Mouse (Mus musculus) cerebellum, adult 2 months (tissue): ENCODE data around the gene Iqcf3. TPM values are rescaled to one million over a fixed set of nuclear protein-coding genes. Genes with fewer than 3 reads are reported as not detected.

Experiments used
- DNase-seq, 2 experiments: peaks; one replicate each; pipeline ENCODE4 v3.0.0; 2021
- H3K27ac ChIP-seq: fragments of 200-500 bp; 2 replicates; pipeline ENCODE4 v1.5.1; 2012; ENCODE audit warnings: low read length, control low read depth, inconsistent platforms; ENCODE audit not compliant: insufficient read depth
- H3K27me3 ChIP-seq: fragments of 200-500 bp; 2 replicates; pipeline ENCODE4 v1.6.1; 2012; ENCODE audit warnings: inconsistent platforms, mild to moderate bottlenecking, low read length, moderate library complexity; ENCODE audit not compliant: control insufficient read depth, insufficient read depth
- H3K4me1 ChIP-seq: fragments of 200-500 bp; 2 replicates; pipeline ENCODE4 v1.6.1; 2011; ENCODE audit warnings: low read length; ENCODE audit not compliant: control insufficient read depth, insufficient read depth
- H3K4me3 ChIP-seq: fragments of 200-500 bp; replicated peaks from 2 replicates; pipeline ENCODE3; 2011; ENCODE audit warnings: mild to moderate bottlenecking, low read depth, low read length, control low read depth; ENCODE audit not compliant: insufficient read depth
- CTCF ChIP-seq: fragments of 200-500 bp; IDR thresholded peaks from 2 replicates; pipeline ENCODE4 v1.5.1; 2011; ENCODE audit warnings: low read depth, mild to moderate bottlenecking, control low read depth, low read length, moderate library complexity, borderline replicate concordance; ENCODE audit not compliant: insufficient read depth
- POLR2A ChIP-seq: fragments of 200-500 bp; IDR thresholded peaks from 2 replicates; pipeline ENCODE4 v1.6.1; 2011; ENCODE audit warnings: low read length, control low read depth, borderline replicate concordance; ENCODE audit not compliant: insufficient read depth
- WGBS: fragments of 180-500 bp; shearing (Covaris S2); methylation state at CpG from one replicate; pipeline ENCODE4 v1.1.7; 2018; 5-methylcytosine and 5-hydroxymethylcytosine counted together
- polyA plus RNA-seq: library from polyadenylated mRNA; depleted of rRNA; stranded (reverse); fragments of >200 nt; gene quantifications from 2 replicates; pipeline ENCODE4 v1.2.3, GENCODE M21; 2012

Gene Iqcf3
- polyA plus RNA-seq, 1 experiment, result not detected

GRCm38 (mm10) chr9:106461026-106461415 lies 100.4 kb downstream of the Iqcf3 start:
- H3K4me1 ChIP-seq, result peaks cover 31% of the 10 kb centered on the region
- peak; percentile 45 to 66 for DNase-seq
- peak overlapping the region; percentile 95 for H3K4me3 ChIP-seq
- no peaks in the 10 kb centered on the region for H3K27me3 ChIP-seq
- no peak for TF ChIP-seq POLR2A
- TF ChIP-seq CTCF, result no peak
- 15% methylated on average over 9 of the region's 9 CpGs for WGBS
- peak overlapping the region; percentile 75 for H3K27ac ChIP-seq

GRCm38 (mm10) chr9:106460401-106461025 lies 100.9 kb downstream of the Iqcf3 start:
- DNase-seq, result peak; percentile 86 to 89
- Histone ChIP-seq H3K27ac (peak overlapping the region; percentile 75), H3K27me3 (no peaks in the 10 kb centered on the region), H3K4me1 (peaks cover 33% of the 10 kb centered on the region), H3K4me3 (peak overlapping the region; percentile 95)
- 13% methylated on average over 18 of the region's 18 CpGs for WGBS
- TF ChIP-seq POLR2A (peak; percentile 82), CTCF (no peak)

GRCm38 (mm10) chr9:106459946-106460345 lies 101.5 kb downstream of the Iqcf3 start:
- Histone ChIP-seq H3K4me1 (peaks cover 37% of the 10 kb centered on the region), H3K27me3 (no peaks in the 10 kb centered on the region), H3K27ac (peak overlapping the region; percentile 75), H3K4me3 (peak overlapping the region; percentile 95)
- no peak for TF ChIP-seq CTCF
- TF ChIP-seq POLR2A, result no peak
- DNase-seq, result peak in 1 of 2 experiments; percentile 66
- 18% methylated on average over 15 of the region's 15 CpGs for WGBS

GRCm38 (mm10) chr9:106457920-106458319 lies 103.5 kb downstream of the Iqcf3 start:
- 27% methylated on average over 5 of the region's 5 CpGs for WGBS
- Histone ChIP-seq H3K27me3 (no peaks in the 10 kb centered on the region), H3K4me3 (no peak overlapping the region), H3K27ac (0 out of 2 replicates have a peak overlapping the region, but pooled peaks have one; percentile 29), H3K4me1 (peaks cover 42% of the 10 kb centered on the region)
- TF ChIP-seq POLR2A (no peak), CTCF (no peak)
- DNase-seq, result peak; percentile 54 to 56

GRCm38 (mm10) chr9:106457163-106457559 lies 104.3 kb downstream of the Iqcf3 start:
- DNase-seq, result no peak
- peaks cover 41% of the 10 kb centered on the region for H3K4me1 ChIP-seq
- H3K27ac ChIP-seq, result 0 out of 2 replicates have a peak overlapping the region, but pooled peaks have one; percentile 29
- no peak overlapping the region for H3K4me3 ChIP-seq
- WGBS, result 22% methylated on average over 9 of the region's 9 CpGs
- no peaks in the 10 kb centered on the region for H3K27me3 ChIP-seq
- TF ChIP-seq POLR2A (no peak), CTCF (no peak)

- Histone ChIP-seq H3K4me1 (peaks cover 46% of the 10 kb centered on the region), H3K27ac (0 out of 2 replicates have a peak overlapping the region, but pooled peaks have one; percentile 29), H3K27me3 (no peaks in the 10 kb centered on the region), H3K4me3 (no peak overlapping the region)
- DNase-seq, result peak in 1 of 2 experiments; percentile 43
- TF ChIP-seq POLR2A, result no peak
- TF ChIP-seq CTCF, result no peak
- WGBS, result 30% methylated on average over 15 of the region's 15 CpGs
Observed at GRCm38 (mm10) chr9:106456325-106457162, 104.9 kb downstream of the Iqcf3 start.

GRCm38 (mm10) chr9:106454888-106455681 lies 106.3 kb downstream of the Iqcf3 start:
- H3K4me3 ChIP-seq, result peak overlapping the region; percentile 94
- peak; percentile 44 to 46 for DNase-seq
- peaks cover 57% of the 10 kb centered on the region for H3K4me1 ChIP-seq
- TF ChIP-seq POLR2A (no peak), CTCF (no peak)
- WGBS, result 8% methylated on average over 17 of the region's 17 CpGs
- H3K27me3 ChIP-seq, result no peaks in the 10 kb centered on the region
- H3K27ac ChIP-seq, result peak overlapping the region; percentile 81
